Mouse (Mus musculus): ENCODE data around the gene Meis2. TPM values are rescaled to one million over a fixed set of nuclear protein-coding genes. Genes with fewer than 3 reads are reported as not detected.

The Meis2 gene
- total RNA-seq, 2 experiments from 2014 or later: 80.8 to 89.3 TPM

DNA sequence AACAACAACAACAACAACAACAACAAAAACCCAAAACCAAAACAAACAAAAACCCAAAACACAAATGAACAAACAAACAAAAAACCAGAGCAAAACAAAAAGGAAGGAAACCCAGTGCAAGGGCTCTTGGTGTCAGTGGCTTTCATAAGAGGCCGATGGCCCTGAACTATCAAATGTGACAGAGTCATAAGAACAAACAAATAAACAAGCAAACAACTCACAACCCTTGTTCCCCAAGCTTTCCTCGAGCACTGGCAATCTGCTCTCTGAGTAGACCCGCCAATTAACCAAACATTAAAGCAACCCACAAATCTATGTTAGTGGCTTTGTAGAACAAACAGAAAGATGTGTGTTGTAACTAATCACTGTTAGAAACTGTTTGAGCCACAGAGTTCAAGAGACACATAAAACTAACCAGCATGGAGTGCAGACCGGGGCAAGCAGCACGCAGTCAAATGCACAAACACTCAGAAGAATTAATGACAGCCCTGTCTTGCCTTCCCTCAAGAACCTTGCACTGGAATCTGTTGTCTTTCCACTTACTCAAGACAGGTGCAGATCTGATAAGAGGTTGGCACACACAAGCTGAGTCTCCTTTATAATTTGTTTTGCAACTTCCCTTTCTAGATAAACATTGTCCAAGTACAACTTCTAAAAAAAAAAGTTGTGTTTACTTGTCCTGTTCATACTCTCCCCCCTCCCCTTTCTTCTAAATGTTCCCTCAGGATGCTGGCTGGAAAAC, 177.1 kb downstream of the Meis2 start:
- intact Hi-C loops (cut with DNase I): no loop called here
- DNase-seq (ENCODE audit: low spot score in 2 of 2): no peak

DNA sequence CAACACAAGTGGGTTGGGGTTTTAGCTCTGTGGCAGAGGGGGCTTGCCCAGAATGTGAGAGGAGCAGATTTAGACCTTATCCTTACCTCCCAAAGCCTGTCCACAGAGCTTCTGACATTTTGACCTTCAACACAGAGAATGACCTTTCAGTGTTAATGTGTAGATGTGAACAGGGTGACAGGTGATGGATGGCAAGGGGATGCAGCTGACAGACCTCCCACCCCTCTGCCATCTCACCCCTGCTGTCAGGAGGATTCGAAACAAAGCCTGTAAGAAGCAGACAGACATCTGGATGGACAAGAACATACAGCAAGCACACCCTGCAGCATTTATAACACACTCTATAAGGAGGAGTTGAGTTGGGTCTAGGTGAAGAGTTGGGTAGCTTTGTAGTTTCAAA, 178.0 kb downstream of the Meis2 start:
- no peak for DNase-seq (ENCODE audit: low spot score in 2 of 2)
- intact Hi-C loops (cut with DNase I): no loop called here

DNA sequence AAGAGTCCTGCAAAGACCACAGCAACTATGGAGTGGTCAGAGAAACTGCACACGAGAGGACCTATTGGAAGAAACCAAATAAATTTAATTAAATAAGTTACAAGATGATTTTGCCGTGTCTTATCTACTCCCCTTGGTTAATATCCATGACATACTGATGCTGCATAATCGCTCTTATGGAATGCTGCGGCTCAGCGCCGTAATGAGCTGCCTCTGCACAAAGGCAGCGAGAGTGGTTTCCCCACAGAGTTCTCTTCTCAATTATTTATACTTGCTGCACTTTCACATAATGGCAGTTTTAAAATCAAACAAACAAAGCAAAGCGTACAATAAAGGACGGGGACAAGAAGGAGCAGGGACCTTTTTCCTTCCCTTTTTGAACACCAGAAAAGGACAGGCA, 181.5 kb downstream of the Meis2 start:
- intact Hi-C loops (cut with DNase I): no loop called here

DNA sequence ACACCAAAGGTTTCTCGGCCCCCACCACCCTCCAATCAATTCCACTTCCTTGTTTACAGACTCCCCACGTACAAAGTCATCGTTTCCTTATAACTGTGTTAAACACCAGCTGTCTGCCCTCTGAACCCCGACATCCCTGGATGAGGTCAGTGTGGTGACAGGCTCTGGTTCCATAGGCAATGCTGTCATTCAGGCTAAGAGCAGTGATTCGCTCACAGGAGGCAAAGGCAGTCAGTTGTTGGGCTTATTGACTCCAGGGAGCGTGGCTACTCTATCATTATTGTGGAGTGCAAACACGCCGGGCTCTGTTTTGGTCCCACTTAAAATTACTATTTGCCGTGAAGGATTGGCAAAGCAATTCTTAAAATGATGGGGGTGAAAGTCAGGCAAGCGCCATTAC, 182.1 kb downstream of the Meis2 start:
- no peak for DNase-seq (ENCODE audit: low spot score in 2 of 2)
- intact Hi-C loops (cut with DNase I): no loop called here

More for the DNA sequence above, 181.5 kb downstream of the Meis2 start:
- DNase-seq (ENCODE audit: low spot score in 2 of 2): no peak

DNA sequence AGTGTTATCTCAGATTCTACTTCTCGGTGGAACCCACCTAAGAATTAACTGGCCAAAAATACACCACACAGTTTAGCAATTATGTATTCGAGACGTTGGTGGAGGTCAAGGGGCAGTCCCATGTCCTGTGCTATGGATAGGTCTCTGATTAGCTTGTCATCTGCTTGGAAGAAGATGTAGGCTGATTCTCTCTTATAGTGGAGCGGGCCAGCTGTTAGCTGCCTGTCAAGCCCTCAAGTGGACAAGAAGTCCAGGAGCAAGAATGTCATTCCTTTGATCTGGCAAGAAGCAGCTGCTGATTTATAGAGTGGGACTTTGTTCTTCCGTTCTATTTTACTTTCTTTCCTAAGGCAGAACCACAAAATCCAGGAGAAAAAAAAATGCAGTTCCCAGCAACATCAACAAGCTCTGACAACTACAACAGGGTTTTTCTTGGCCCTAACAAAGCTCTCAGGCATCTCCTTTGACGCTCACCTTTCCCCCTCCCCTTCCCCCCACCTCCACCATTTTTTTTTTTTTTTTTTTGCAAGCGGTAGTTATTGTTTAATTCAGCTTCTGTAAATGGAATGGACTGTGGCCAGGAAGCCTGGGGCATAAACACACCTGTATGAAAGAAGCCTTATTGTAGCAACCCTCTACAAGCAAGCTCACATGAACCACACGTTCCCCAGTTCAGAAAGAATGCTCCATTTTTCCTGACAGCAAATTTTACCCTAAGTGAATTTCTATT, 189.7 kb downstream of the Meis2 start:
- intact Hi-C loops (cut with DNase I): no loop called here

DNA sequence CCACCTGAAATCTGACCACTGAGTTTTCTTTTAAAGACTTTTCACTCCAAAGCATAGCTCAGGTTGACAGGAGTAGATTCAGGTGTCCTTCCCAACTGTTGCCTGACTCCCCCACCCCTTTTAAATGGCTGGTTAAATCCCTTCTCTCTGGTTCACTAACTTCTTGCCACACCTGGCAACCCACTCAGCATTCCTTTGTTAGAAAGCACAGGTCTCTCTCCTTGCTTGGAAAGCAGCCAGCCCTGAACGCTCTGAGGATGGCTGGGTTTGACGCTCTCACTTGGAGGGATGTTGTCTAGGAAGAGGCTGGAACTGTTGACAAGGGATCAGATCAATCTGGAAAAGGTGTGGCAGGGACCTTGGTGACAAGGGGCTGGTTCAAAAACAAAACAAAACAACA, 192.8 kb downstream of the Meis2 start:
- no peak for DNase-seq (ENCODE audit: low spot score in 2 of 2)
- intact Hi-C loops (cut with DNase I): no loop called here

More for the DNA sequence above, 189.7 kb downstream of the Meis2 start:
- no peak for DNase-seq (ENCODE audit: low spot score in 2 of 2)

DNA sequence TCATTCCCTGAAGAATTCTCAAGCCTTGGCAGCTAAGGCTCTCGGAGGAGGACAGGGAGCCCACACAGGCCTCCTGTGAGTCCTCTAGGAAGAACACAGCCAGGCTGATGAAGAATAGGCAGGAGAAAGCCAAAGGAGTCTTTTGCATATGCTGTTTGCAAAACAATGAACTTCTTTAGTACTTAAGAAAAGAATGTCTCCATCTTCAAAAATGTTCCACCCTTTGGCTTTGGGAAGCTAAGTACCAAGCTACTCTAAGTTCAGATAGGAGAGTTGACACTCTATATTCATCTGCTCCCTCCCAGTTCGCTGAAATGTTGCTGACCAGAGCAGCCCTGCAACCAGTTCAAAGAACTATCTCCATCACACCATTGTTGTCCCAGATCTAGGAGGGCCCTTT, 195.7 kb downstream of the Meis2 start:
- intact Hi-C loops (cut with DNase I): no loop called here

DNA sequence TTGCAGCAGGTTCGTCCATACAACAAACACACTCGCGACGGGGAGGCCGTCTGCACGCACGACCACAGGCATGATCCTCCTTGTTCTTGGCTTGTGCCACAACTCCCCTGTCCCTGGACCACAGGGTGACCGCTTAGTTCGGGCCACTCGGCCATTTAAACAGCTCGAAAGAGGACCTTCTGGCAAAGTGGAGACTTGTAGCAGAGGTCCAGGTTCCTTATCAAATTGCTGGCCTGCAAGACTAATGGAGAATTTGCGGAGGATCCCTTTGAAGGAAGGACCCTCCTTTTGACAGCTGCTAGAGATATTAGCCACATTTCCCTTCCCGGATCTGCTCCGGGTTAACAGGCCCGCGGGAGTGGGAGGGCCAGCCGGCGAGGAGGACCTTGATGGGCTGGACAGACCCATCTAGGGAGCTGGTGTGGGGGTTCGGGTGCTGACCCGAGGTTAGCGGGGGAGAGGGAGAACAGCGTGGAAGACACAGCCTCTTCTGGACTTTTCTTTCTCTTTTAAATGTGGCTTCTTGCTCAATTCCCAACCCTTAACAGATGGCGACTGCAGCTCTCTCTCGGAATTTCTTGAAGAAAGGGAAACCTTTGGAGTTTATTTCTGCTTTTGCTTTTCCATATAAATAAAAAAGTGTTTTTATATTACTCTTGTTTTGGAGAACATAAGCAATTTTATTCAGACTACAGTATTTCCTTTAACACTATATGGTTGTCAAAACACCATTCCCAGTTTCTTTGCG, 204.9 kb downstream of the Meis2 start:
- DNase-seq (ENCODE audit: low spot score in 2 of 2): no peak
- intact Hi-C loops (cut with DNase I): no loop called here

More for the DNA sequence above, 195.7 kb downstream of the Meis2 start:
- no peak for DNase-seq (ENCODE audit: low spot score in 2 of 2)

DNA sequence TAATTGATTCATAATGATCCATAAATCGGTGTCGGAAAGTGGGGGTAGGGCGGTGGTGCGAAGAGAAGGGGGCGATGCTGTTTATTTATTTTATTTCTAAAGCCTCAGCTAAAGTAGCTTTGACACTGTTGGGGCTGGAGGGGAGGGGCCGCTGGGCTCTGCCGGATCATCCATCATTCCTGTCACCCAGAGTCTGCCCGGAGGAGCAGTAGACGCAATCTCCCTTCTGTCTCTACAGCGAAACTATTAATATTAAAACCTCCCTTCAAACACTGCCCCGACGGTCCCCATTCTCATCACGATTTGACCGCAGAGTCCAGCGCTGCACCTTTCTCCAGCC, 205.5 kb downstream of the Meis2 start:
- intact Hi-C loops (cut with DNase I): no loop called here
- DNase-seq (ENCODE audit: low spot score in 2 of 2): no peak

DNA sequence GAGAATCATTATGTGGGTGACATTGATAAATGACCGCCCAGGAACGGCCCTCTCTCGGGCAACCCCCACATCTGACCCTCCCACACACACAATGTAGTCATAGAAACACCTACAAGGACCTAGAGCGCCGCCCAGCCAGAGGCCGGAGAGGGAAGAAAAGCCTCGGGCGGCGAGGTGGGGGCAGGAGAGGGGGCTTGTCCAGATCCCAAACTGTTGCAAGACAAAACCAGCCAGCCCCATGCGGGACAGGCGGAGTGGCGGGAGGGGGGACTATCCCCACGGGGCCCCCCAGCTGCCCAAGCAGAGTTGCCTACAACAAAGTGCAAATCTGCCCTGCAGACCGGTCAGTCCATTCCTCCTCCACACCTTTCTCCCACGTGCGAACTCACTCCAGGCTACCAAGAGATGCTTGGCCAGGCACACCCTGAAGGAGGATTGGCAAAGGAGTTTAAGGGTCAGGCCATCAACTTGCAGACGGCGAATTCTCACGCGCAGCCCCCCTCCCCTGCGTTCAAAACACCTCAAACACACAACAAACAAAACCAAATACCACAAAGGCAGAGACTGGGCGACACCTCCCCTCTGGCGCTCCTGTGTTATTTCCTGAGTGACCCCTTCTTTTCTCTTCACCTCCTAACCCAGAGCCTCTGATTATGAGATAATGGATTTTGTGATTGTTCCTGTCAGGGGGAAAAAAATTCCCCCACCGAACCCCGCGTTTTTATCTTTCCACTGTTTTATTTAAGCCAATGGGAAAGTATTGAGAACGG, 206.1 kb downstream of the Meis2 start:
- DNase-seq (ENCODE audit: low spot score in 2 of 2): no peak
- intact Hi-C loops (cut with DNase I): loop anchor here (5.0 to 10.0 kb wide), 4 partner anchors 347 to 1235 kb away; no protein-coding TSS in a partner anchor

DNA sequence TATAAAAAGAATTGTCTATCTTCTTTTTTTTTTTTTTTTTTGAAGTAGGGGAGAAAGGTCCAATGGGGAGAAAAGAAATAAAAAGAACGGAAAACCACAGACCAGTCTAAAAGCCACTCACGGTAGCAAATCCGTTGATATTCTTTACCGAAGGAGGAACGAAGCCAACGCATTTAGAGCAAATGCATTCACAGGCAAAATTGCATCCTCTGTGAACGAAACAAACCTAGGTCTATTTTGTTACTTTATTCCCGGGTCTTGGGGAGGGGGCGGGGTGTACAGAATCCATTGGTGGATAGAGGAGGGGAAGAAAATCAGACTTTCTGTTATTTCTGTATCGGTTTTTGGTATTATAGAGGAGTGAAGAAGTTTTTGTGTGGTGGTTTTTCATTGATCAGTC, 206.7 kb downstream of the Meis2 start:
- DNase-seq (ENCODE audit: low spot score in 2 of 2): no peak
- intact Hi-C loops (cut with DNase I): loop anchor here (5.0 to 10.0 kb wide), 4 partner anchors 347 to 1234 kb away; no protein-coding TSS in a partner anchor

DNA sequence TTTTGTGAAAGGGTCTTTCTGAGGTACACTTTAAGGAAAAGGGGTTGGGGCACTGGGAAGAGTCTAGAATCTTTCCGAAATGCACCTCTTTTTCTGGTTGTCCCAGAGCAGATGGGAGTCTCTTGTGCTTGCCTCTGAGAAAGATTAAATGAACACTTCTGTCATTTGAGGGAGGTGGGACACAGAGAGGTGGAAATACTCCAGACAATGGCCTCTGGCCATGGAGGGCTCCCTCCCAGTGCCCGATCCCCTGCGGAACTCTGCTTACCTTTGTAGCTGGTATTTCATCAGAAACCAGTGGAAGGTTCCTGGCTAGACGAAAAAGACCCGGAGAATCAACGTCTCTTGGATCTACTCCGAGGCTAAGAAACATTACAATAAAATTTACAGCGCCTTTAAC, 207.4 kb downstream of the Meis2 start:
- intact Hi-C loops (cut with DNase I): loop anchor here (5.0 to 10.0 kb wide), 4 partner anchors 346 to 1233 kb away; no protein-coding TSS in a partner anchor
- DNase-seq (ENCODE audit: low spot score in 2 of 2): no peak

DNA sequence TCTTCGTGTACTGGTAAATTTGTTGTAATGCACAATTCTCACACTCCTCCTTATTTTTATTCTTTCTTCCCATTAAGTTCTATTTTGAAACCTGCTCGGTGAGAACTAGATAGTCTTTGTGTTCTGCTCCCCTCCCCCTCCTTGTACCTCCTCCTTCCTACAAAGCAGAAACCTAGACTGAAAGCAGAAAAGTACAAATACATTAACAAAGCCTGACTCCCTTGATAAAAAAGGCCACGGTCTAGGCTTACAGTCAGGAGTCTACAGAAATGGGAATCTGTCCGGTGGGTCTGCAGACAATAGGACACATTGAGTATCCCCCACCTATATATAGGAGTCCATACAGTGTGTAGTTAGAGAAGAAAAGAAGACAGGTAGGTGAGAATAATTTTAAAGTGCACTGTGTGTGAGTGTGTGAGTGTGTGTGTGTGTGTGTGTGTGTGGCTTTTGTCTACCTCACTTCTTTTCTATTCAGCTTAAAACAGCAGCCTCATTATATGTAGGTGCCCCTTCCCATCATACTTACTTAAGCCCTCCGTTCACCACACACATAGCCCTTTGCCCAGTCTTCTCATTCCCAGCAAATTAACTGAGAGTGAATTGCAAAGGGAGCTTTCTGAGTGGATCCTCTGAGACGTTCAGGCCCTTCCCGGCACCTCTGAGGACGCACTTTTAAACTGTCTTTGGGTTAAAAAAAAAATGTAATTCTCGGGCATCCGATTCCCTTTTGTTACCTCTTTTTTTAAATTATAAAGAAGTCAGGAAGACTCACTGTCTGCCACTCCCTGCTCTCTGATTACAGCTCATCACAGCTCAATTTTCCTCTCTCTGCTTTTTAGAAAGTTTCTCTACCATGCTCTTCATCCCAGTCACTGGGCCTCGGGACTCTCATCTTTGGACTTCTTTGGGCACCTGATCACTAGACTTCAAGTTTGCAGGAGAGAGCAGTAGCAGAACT, 208.2 kb downstream of the Meis2 start:
- intact Hi-C loops (cut with DNase I): loop anchor here (2.0 to 10.0 kb wide), 5 partner anchors 213 to 1233 kb away; no protein-coding TSS in a partner anchor
- no peak for DNase-seq (ENCODE audit: low spot score in 2 of 2)

DNA sequence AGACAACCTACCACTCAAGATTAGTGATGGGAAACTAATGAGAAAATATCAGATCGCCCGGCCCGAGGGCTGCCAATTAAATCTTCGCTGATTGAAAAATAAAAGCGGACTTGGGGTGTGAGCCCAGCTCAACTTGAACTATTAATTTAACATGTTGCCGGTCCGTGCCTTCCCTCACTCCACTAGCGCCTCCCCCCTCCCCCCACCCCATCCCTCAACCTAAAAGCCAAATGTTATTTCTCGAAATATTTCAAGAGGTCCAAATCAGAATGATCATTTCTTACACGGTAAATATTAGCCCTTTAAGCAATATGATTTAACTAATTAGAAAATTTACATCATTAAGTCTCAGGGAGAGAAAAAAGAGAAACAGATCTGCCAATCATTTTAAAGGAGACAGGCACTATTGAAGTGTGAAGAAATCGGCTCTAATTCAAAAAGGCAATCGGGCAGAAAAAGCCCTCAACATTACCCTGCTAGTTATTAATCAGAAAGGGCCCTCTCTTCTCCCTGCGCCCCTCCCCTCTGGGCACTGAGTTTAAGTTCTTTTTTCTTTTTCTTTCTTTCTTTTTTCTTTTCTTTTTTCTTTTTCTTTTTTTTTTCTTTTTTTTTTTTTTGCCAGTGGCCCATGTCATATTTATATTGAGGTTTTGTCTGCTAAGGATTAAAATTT, 209.1 kb downstream of the Meis2 start:
- intact Hi-C loops (cut with DNase I): loop anchor here (2.0 to 10.0 kb wide), 5 partner anchors 214 to 1232 kb away; no protein-coding TSS in a partner anchor
- DNase-seq (ENCODE audit: low spot score in 2 of 2): no peak

DNA sequence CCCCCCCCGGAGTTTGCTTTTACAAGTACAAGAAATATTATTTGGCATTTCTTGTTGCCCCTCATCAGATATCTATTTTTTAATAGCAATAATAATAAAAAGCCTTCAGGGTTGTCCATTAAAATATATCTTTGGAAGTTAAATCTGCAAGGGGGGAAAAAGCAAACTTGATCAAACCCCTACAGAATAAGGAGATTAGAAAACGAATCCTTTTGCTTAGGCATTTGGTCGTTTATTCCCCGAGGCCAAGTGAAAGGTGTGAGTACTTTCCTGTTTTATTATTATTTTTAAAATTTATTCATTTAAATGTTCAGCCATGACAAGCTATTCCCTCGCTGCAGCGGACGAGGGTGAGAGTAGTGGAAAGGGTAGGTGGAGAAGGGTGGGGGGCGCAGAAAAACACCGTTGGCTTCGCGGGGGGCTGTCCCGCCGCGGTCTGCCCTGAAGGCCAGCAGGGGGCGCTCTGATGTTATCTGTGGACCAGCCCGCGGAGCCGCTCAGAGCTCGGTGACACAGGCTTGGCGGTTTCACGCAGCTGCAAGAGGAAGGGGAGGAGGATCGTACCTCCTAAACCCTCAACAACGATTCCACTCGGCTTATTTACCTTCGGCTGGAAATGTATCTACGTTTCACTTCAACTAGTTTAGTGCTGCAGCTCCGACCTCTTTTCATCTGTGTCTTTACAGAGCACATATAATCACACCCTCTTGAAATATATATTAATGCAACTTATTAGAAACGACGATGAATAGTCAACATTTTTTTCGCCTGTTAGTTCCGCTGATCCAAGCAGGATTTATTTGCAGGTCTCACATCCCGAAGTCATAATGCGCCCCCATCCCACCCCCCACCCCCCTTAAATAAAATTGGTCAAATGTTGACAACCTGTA, 209.9 kb downstream of the Meis2 start:
- DNase-seq (ENCODE audit: low spot score in 2 of 2): peak; percentile 89 to 91
- intact Hi-C loops (cut with DNase I): loop anchor here (2.0 to 10.0 kb wide), 5 partner anchors 215 to 1231 kb away; no protein-coding TSS in a partner anchor

DNA sequence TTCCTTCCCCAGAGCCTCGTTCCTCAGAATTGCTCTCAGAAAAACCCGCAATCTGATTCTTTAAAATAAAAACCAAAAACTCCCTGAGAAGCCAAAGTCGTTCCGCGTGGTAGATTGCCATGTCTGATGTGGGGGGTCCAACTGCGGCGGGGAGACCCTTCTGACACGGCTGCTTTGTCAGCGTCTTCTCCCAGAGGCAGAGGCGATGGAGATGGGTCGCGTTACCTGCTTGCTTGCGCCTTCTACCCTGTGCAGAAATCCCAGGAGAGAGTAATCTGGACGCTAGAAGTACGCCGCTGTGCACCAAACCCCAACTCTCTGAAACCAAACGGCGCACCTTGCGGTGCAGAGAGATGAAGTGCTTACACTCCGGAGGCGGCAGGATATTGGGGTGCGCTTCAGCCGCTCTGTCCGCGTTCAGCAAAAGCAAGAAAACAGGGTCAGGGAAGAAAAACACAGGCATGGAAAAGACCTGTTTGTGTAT, 210.8 kb downstream of the Meis2 start:
- DNase-seq (ENCODE audit: low spot score in 2 of 2): peak in 1 of 2 experiments; percentile 16
- intact Hi-C loops (cut with DNase I): loop anchor here (5.0 to 10.0 kb wide), 5 partner anchors 343 to 1230 kb away; no protein-coding TSS in a partner anchor
